Mouse (Mus musculus) spleen, postnatal 36 days (tissue): ENCODE data around the gene Reep6.
A peak's percentile ranks its signal among the peaks of the same experiment; 100 is the strongest.

Experiments used
- DNase-seq, 2 experiments: peaks; one replicate each; pipeline ENCODE4 v3.0.0; 2022; ENCODE audit warnings: low spot score in 2 of 2, mixed read lengths in 1 of 2

Reep6 gene

DNA sequence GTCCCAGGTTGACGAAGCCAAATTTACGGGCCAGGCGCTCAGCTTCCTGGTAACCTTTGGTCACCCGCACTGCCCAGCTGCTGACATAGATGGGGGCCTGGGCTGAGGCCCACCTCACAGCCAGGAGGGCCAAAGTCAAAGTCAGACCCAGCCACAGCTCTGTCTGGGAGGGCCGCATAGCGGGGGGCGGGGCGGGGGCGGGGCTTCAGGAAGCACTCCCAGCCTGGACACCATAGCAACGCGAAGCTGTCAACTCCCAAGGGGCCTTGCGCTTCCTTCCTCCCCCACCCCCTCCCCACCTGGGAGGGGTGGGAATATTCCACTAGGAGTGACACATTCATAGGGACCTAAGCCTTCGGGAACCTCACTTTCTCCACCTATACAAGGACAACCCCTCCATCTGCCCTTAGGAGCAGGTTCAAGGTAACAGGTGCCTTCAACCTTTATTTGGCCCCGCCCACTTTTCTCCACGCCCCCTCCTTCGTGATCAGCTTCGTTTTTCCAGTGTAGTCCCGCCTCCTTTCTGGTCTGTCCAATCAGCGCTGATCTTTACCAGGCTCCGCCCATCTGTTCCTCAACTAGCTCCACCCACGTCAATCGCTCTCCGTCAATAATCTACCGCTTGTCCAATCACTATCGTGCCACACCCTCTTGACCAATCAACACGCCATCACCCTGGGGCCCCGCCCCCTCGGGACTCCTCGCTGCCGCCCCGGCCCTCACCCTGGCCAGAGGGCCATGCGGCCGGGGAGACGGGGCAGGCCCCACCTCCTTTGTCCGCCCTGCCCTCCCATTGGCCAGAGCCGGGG is at the start of gene Reep6, which contains the start of gene Pcsk4:
TSS of gene Reep6 (plus strand) at position 681 of the 809 bp plus-strand sequence.
TSS of gene Pcsk4 (minus strand) at position 226 of the 809 bp plus-strand sequence.
- peak; percentile 95 to 97 for DNase-seq

DNA sequence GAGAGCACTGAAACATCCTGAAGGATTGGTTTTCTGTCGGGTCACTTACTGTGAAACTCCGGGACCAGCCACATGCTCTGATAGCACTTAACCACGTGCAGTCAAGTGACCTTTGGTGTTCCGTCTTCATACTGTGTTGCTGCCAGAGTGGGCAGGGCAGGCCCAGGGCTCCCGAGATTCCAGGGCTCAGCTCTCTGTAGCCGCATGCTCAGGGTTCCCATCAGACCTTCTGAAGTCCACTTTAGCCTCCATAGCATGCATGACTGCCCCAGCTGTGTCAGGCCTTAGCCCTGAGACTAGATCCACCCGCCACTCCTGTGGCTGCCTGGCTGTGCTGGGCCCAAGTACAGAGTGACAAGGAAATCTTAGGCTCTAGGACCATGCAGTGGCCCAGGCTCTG is 48.4 kb upstream of the Reep6 start:
- DNase-seq = no peak

DNA sequence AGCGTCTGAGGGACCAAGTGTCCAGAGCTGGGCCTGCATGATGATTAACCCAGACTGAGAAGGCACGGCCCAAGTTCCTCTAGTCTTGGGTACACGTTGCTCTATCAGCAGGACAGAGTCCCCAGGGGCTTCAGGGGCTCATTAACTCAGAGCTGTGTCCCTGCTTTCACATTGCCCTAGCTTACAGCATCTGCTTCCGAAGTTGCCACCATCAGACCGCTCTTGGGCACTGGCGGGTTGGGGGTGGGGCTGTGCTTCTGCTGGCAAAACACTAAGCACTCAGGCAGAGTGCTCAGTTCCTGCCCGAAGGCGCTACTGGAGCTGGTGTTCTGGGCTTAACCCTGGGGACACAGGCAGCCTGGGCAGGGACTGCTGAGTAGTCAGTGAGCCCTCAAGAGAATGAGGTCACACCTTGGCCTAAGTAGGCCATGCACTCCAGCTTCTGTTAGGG is 47.8 kb upstream of the Reep6 start:
- no peak for DNase-seq

DNA sequence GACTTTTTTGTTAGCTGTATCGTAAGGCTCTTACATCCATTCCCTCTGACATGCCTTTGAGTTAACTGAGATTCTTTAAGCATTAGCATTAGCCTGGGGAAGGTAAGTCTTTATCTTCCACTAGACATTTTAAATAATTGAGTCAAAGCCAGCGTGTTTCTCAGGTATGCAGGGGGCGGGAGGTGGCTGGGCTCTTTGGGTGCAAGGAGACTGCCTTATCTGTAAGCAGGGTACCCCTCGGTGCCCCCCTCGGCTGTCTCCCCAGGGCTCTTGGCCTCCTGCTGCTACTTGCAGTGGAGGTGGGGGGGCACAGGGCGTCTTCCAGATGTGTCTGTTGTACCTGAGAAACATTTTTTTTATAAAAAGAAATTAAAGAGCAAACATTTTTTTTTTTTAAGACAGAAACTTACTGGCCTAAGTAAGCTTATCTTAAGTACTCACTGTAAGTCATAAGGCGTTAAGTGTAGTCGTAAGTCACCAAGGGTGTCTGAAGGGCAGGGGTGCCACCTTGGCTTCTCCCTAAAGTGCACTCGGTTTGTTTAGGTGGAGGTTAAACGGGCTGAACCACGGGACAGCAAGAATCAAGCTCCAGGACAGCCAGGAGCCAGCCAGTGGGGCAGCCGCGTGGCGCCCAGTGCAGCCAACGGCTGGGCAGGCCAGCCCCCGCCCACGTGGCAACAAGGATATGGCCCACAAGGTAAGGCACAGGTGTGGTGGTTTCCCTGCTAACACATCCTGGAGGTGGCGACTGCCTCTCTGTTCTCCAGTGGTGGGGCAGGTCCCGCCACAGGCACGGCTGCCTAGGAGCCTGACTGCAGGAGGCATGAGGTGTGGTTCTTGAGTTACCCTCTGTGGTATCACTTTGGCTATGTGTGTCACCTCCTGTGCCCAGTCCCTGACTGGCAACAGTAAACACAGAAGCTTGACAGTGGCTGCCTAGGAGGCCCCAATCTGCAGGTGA is 47.0 kb upstream of the Reep6 start:
- DNase-seq = no peak

GRCm38 (mm10) chr10:80285222-80286070 is 44.3 kb upstream of the Reep6 start:
- DNase-seq = no peak

GRCm38 (mm10) chr10:80288097-80288496 is 41.7 kb upstream of the Reep6 start:
- no peak for DNase-seq

DNA sequence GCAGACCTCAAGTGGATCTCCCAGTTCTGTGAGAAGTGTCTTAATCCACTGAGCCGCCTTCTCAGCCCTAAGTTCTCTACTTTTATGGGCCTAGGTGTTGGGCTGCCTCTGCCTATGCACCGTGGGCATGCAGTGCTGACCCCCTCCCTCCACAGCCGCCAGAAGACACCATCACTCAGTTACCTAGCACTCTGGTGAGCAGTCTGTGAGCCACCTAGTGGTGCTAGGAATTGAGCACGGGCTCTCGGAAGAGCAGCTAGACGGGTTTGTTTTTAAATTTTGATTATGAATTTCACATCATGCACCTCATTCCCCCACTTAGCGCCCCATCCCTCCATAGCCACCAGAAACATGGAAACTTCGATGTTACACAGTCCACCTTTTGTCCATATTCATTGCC is 41.1 kb upstream of the Reep6 start:
- DNase-seq = no peak

DNA sequence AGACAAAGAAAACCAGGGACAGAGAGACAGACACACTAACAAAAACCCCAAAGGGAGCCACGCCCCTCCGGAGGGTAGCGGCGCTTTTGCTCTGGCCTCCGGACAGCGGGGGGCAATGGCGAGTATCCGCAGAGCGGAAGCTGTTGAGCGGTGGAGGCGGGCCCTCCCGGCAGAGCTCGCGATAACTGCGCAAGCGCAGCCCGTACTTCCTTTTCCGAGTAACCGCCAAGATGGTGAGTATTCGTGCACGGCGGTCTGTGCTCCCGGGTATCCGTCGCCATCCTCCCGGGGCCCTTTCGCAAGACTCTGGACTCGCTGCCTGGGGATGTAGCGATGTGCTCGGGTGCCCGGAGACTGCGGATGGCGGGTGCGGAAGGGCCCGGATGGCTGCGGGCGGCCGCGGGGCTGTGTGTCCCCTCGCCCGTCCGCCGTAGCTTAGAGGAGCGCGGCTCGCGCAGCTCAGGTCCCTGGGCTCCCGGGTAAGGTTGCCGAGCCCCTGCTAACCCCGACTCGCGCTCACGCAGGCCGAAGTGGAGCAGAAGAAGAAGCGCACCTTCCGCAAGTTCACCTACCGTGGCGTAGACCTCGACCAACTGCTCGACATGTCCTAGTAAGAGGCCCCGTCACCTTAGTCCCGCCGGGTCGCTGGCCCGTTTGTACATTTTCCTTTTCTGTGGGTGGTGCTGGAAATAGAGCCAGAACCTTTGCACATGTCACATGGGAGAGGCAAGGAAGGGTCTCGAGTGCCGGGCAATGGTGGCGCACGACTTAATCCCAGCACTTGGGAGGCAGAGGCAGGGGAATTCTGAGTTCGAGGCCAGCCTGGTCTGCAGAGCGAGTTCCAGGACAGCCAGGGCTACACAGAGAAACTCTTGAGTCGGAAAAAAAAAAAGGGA is 37.3 kb upstream of the Reep6 start, which contains the start of gene Rps15:
TSS of gene Rps15 (plus strand) at position 203 of the 896 bp plus-strand sequence.
- peak; percentile 94 for DNase-seq

- DNase-seq = no peak
These were observed 36.4 kb upstream of the Reep6 start for GRCm38 (mm10) chr10:80293325-80293724.

- no peak for DNase-seq
These were observed 35.4 kb upstream of the Reep6 start for GRCm38 (mm10) chr10:80294311-80294710.

- DNase-seq = no peak
These were observed 34.9 kb upstream of the Reep6 start for GRCm38 (mm10) chr10:80294788-80295303.

DNA sequence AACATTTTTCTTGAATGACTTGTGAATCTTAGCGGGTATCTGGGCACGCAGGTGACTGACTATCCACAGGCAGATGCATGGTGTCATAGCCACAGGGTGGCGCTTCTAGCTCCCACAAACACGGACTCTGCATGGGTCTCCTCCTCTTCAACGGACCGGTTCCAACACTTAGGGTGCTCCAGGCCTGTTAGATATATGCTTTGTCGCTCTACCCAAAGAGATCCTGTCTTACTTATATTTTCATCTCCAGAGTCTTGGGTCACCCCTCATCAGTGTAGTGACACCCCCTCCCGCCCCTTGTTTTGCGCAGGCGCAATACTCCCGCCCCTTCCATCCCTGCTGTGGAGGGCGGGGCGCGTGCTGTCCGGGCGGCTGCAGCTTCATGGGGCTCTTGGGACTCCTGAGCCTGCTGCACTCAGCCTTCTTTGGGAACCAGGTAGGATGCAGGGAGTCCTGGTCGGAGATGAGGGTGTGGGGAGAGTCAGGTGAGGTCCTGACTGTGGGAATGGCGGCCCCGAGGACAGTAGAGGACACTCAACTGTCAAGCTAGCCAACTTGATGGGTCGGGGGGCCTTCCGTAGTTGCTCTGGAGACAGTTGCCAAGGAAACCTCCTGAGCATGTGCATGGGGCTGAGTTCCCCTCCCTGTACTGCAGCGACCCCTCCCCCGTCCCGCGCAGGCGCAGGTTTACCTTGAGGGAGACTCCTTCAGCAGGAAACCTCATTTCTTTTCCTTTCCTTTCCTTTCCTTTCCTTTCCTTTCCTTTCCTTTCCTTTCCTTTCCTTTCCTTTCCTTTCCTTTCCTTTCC is 33.9 kb upstream of the Reep6 start, which contains the start of gene Apc2:
TSS of gene Apc2 (plus strand) at position 360 of the 808 bp plus-strand sequence.
- peak; percentile 69 to 77 for DNase-seq

GRCm38 (mm10) chr10:80296824-80297223 is 32.9 kb upstream of the Reep6 start:
- DNase-seq = no peak

DNA sequence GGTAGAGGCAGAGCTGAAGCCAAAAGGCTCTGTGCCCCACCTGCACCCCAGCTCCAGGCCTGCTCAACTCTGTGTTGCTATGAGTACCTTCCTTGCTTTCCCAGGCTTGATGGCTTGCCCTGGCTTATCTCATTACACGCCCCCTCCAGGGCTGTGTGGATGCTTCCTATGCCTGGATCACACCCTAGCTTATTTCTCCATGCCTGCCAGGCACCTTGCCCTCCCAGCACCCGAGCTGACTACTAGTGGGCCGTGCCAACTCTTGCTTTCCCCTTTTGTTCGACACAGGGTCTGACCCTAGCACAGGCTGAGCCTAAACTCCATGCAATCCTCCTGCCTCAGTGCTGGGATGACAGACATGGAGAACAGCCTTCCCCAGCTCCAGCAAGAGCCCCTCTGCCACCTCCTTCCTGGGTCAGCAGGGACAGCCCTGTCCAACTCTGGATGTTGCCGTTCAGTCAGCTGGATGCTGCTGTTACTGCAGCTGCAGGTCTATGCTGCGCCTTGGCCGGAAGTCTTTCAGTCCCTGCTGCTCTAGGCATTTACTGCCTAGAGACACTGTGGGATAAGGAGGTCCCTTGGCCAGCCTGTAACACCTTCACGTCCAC is 32.1 kb upstream of the Reep6 start:
- DNase-seq = no peak

DNA sequence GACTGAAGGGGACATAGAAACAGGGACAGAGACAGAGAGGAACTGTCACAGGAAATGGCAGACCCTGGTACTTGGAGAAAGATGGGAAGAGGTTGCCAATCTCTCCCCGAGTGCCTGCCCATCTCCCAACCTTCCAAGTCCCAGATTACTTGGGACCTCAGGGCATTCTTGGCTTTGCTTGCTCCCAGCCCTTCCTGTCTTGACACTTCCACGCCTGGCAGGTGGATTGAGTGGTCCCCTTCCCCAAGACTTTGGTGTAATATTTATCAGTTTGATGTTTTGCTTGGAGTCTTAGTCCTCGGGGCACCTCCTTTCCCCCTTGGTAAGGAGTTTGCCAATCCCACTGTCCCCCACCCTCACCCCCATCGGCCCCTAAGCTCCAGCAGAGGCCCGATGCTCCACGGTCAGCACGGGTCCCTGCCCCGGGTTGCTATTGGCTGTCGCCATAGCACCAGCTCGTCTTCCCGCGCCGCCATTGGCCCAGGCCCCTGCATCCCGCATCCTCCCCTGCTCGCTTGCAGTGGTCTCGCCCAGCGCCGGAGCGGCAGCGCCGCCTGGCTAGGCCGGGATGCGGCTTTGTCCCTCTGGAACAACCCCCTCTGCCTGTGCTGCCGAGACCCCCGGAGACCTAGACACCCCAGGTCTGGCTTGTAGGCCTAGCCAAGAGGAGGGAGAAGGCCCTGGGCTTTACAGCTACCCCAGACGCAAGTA is 31.0 kb upstream of the Reep6 start:
- DNase-seq = no peak

DNA sequence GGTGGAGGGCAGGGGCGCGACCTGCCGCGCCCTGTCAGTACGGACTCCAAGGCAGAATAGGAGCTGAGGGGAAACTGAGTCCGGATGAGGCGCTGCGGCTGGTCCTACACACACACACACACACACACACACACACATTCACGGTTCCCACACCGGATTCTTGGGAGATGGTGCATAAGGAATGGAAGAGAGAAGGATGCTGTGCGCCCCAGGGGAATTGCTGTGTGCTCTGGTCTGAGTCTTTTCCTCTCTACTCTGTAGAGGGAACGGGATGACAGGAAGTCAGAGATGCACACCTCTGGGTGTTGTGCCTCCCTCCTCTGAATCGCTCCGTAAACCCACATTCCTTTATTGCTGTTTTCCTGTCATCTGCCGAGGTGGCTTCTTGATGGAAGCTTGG is 30.5 kb upstream of the Reep6 start:
- no peak for DNase-seq

DNA sequence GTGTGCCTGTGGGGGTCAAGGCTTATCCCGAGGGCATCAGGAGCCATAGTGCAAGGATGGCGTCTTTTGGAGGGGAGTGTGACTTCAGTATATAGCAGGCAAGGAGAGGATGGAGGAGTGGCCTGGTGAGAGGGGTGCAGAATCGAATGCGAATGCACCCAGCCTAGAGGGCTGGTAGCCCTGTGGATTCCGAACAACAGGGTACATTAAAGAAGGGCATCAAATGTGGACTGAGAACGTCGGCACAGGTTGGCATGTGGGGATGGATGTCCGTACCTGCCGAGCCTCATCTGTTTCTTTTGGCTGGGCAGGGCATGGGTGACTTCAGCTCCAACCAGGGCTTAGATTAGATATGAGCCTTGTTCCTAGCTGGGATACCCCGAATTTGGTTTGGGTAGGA is 29.9 kb upstream of the Reep6 start:
- no peak for DNase-seq

GRCm38 (mm10) chr10:80300672-80301181 is 29.0 kb upstream of the Reep6 start:
- DNase-seq = no peak
